Mouse (Mus musculus) hematopoietic stem cell, adult 5-6 weeks (primary cell): ENCODE results near the gene Chrna1. TPM values are rescaled to one million over a fixed set of nuclear protein-coding genes. Genes with fewer than 3 reads are reported as not detected.

Experiments used
- total RNA-seq: library from RNA; stranded (forward); fragments of 172-1452, 232-1000 nt; gene quantifications from 2 replicates; pipeline ENCODE4 v1.2.3, GENCODE M21; 2017

Gene Chrna1
- total RNA-seq, 1 experiment from 2014 or later, result not detected

Other genes with a start within 250 kb of the Chrna1 start
- 0.81 and 2.2 TPM in 2 replicates for gene Gpr155, start 193.8 kb downstream of the Chrna1 start, total RNA-seq
- 18.8 and 24.3 TPM in 2 replicates for gene Wipf1, start 50.6 kb downstream of the Chrna1 start, total RNA-seq
- gene Chn1, start 195.0 kb upstream of the Chrna1 start, total RNA-seq, result 0.19 TPM in 1 of 2 replicates, not detected in the other